Mouse (Mus musculus): Measurements from ENCODE around the gene Gm20883. TPM values are rescaled to one million over a fixed set of nuclear protein-coding genes. Genes with fewer than 3 reads are reported as not detected.
"Not testable (repeated sequence)": the region's sequence is repeated elsewhere in the genome, so short reads cannot be mapped to it uniquely, and the experiment has no call there.

Gene Gm20883
- total RNA-seq (2021), result not detected
- long read RNA-seq, experiment 1, result 0 reads
- long read RNA-seq, experiment 2, result 0 reads

- DNase-seq, result not testable (repeated sequence)
These were observed at the start of gene Gm20883 for GRCm38 (mm10) chrY:50607951-50608350. Gene Gm20883 (plus strand): TSS chrY:50608251.
